Mouse (Mus musculus): ENCODE data around the gene Arhgap5. TPM values are rescaled to one million over a fixed set of nuclear protein-coding genes. Genes with fewer than 3 reads are reported as not detected.

The Arhgap5 gene
- total RNA-seq, 2 experiments from 2014 or later = 30.7 to 35.3 TPM

DNA sequence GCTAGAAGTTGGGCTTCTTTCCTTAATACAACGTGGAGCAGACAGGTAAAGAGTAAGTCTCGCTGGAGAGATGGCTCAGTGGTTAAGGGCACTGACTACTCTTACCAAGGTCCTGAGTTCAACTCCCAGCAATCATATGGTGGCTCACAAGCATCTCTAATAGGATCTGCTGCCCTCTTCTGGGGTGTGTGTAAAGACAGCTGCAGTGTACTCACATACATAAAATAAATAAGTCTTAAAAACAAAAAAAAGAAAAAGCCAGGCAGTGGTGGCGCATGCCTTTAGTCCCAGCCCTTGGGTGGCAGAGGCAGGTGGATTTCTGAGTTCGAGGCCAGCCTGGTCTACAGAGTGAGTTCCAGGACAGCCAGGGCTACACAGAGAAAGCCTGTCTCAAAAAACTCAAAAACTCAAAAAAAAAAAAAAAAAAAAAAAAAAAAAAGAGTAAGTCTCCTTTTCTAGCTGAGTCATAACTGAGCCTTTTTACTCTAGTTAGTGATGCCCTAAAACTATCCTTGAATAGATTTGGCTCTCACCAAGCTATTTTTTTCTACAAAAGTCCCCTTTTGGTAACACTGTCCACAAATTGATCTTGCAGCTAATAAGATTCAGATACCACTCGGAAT lies 114.8 kb downstream of the Arhgap5 start:
- intact Hi-C loops (cut with DNase I) = no loop called here
- DNase-seq = no peak

DNA sequence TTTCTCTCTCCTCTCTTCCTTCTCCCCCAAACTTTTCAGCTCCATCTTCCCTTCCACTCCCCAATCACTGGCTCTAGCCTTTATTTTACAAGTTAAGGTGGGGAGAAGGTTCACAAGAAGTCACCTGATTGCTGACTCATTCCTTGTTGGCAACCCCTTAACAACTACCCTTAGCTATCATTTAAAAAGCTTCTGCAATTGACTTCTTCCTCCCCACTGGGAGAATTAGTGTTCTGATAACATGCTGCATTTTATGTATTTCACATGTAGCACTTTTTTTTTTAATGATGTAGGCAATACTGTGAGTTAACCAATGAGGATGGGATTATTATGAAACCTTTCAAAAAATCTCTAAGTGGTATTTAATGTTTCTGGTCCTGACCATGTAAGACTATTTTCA lies 115.9 kb downstream of the Arhgap5 start:
- no peak for DNase-seq
- intact Hi-C loops (cut with DNase I) = no loop called here

Other genes with a start within 250 kb of the Arhgap5 start
- gene Akap6, start 195.4 kb downstream of the Arhgap5 start, total RNA-seq (2021) = 10 to 100 TPM; 25.8 to 26.1 TPM

Data from gastrocnemius, postnatal 36 days (tissue).